Mouse (Mus musculus): ENCODE data around the gene Defa20. TPM values are rescaled to one million over a fixed set of nuclear protein-coding genes. Genes with fewer than 3 reads are reported as not detected.
"Not testable (repeated sequence)": the region's sequence is repeated elsewhere in the genome, so short reads cannot be mapped to it uniquely, and the experiment has no call there.

Gene Defa20
- polyA plus RNA-seq (2016; fragmentation: Nextera tagmentation; extraction: Ambion mirVana), result not detected in 2 replicates

DNA sequence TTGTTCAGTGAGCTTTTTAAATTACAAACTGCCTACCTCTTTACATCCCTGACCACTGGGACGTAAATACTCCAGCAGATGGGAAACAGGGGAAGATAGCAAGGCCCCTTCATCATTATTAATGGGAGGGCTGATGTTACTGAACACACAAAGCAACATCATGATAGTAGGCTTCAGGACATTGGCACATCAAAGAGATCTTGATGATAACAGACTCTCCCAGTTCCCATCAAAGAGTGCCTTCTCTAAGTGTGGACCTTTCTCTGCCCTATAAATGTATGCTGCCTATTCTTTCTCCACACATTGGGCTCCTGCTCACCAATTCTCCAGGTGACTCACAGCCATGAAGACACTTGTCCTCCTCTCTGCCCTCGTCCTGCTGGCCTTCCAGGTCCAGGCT, at the start of gene Defa20:
Defa20 (plus strand) TSS at position 301 of the 400 bp plus-strand sequence.
- H3K4me1 ChIP-seq; DNase-seq (ENCODE audit: low spot score); H3K27ac ChIP-seq; H3K9me3 ChIP-seq (replicated peaks); H3K4me3 ChIP-seq; H3K36me3 ChIP-seq; H3K27me3 ChIP-seq (ENCODE audit: low read depth, poor library complexity, severe bottlenecking): not testable (repeated sequence)
- no CpG with 5 or more reads among the region's 2 CpGs for WGBS

GRCm38 (mm10) chr8:21528732-21529131, 19.7 kb downstream of the Defa20 start, which contains the start of gene Defa32:
Gene Defa32, plus strand, starts transcription at chr8:21529032.
- not testable (repeated sequence) for H3K27me3 ChIP-seq (ENCODE audit: low read depth, poor library complexity, severe bottlenecking); H3K36me3 ChIP-seq; DNase-seq (ENCODE audit: low spot score); H3K4me1 ChIP-seq; H3K9me3 ChIP-seq (replicated peaks); H3K27ac ChIP-seq; H3K4me3 ChIP-seq
- WGBS, result no CpG with 5 or more reads among the region's 2 CpGs

Other genes with a start within 250 kb of the Defa20 start
- not detected in 2 replicates for gene Defa27, start 193.7 kb upstream of the Defa20 start, polyA plus RNA-seq (2016; fragmentation: Nextera tagmentation; extraction: Ambion mirVana)
- not detected in 2 replicates for gene Defa29, start 182.2 kb upstream of the Defa20 start, polyA plus RNA-seq (2016; fragmentation: Nextera tagmentation; extraction: Ambion mirVana)
- not detected in 2 replicates for gene Defa2, start 130.7 kb upstream of the Defa20 start, polyA plus RNA-seq (2016; fragmentation: Nextera tagmentation; extraction: Ambion mirVana)
- not detected in 2 replicates for gene Defa33, start 117.4 kb upstream of the Defa20 start, polyA plus RNA-seq (2016; fragmentation: Nextera tagmentation; extraction: Ambion mirVana)
- not detected in 2 replicates for gene Defa36, start 81.8 kb upstream of the Defa20 start, polyA plus RNA-seq (2016; fragmentation: Nextera tagmentation; extraction: Ambion mirVana)
- gene Gm7849, start 52.7 kb upstream of the Defa20 start, polyA plus RNA-seq (2016; fragmentation: Nextera tagmentation; extraction: Ambion mirVana), result not detected in 2 replicates
- gene Defa32, start 19.8 kb downstream of the Defa20 start, polyA plus RNA-seq (2016; fragmentation: Nextera tagmentation; extraction: Ambion mirVana), result not detected in 2 replicates
- not detected in 2 replicates for gene Defa37, start 56.1 kb downstream of the Defa20 start, polyA plus RNA-seq (2016; fragmentation: Nextera tagmentation; extraction: Ambion mirVana)
- gene Defa28, start 73.7 kb downstream of the Defa20 start, polyA plus RNA-seq (2016; fragmentation: Nextera tagmentation; extraction: Ambion mirVana), result not detected in 2 replicates
- gene Gm7861, start 85.2 kb downstream of the Defa20 start, polyA plus RNA-seq (2016; fragmentation: Nextera tagmentation; extraction: Ambion mirVana), result not detected in 2 replicates
- gene Defa26, start 108.9 kb downstream of the Defa20 start, polyA plus RNA-seq (2016; fragmentation: Nextera tagmentation; extraction: Ambion mirVana), result not detected in 2 replicates
- gene Defa17, start 146.5 kb downstream of the Defa20 start, polyA plus RNA-seq (2016; fragmentation: Nextera tagmentation; extraction: Ambion mirVana), result not detected in 2 replicates
- gene Defa34, start 156.5 kb downstream of the Defa20 start, polyA plus RNA-seq (2016; fragmentation: Nextera tagmentation; extraction: Ambion mirVana), result not detected in 2 replicates
- not detected in 2 replicates for gene AY761184, start 194.4 kb downstream of the Defa20 start, polyA plus RNA-seq (2016; fragmentation: Nextera tagmentation; extraction: Ambion mirVana)
- gene Defa24, start 225.2 kb downstream of the Defa20 start, polyA plus RNA-seq (2016; fragmentation: Nextera tagmentation; extraction: Ambion mirVana), result not detected in 2 replicates